Mouse (Mus musculus) liver, embryonic 11.5 days (tissue): ENCODE data around the gene Paqr6. TPM values are rescaled to one million over a fixed set of nuclear protein-coding genes. Genes with fewer than 3 reads are reported as not detected.

ENCODE experiments used
- ATAC-seq: fragments of 200-750 bp; cut with Nextera tagmentation; replicated peaks from 2 replicates; pipeline ENCODE4 v1.8.0; 2017; ENCODE audit warnings: moderate number of reproducible peaks, mild to moderate bottlenecking, moderate TSS enrichment, moderate library complexity; ENCODE audit not compliant: low FRiP score
- DNase-seq: peaks from one replicate; pipeline ENCODE4 v3.0.0-alpha.2; 2017; ENCODE audit warnings: low spot score
- H3K27ac ChIP-seq: fragments of 300-500 bp; sonication (generic); 2 replicates; pipeline ENCODE4 v1.5.1; 2014; ENCODE audit warnings: mild to moderate bottlenecking, low read depth, low read length, control low read depth
- H3K27me3 ChIP-seq: fragments of 300-500 bp; sonication (generic); replicated peaks from 2 replicates; pipeline ENCODE4 v1.6.1; 2014; ENCODE audit warnings: low read length, mixed read lengths; ENCODE audit not compliant: control insufficient read depth, insufficient read depth
- H3K36me3 ChIP-seq: fragments of 300-500 bp; sonication (generic); 2 replicates; pipeline ENCODE4 v1.6.1; 2014; ENCODE audit warnings: mild to moderate bottlenecking, low read length, moderate library complexity, mixed read lengths; ENCODE audit not compliant: control insufficient read depth, insufficient read depth
- H3K4me1 ChIP-seq: fragments of 300-500 bp; sonication (generic); replicated peaks from 2 replicates; pipeline ENCODE4 v1.6.1; 2014; ENCODE audit warnings: low read length, mixed read lengths; ENCODE audit not compliant: control insufficient read depth, insufficient read depth
- H3K4me2 ChIP-seq: fragments of 300-500 bp; sonication (generic); 2 replicates; pipeline ENCODE4 v1.6.1; 2014; ENCODE audit warnings: mild to moderate bottlenecking, control low read depth, moderate library complexity
- H3K4me3 ChIP-seq: fragments of 300-500 bp; sonication (generic); 2 replicates; pipeline ENCODE4 v1.5.1; 2014; ENCODE audit warnings: low read depth, low read length, control low read depth
- H3K9ac ChIP-seq: fragments of 300-500 bp; sonication (generic); 2 replicates; pipeline ENCODE4 v1.6.1; 2014; ENCODE audit warnings: low read depth, low read length, control low read depth
- H3K9me3 ChIP-seq: fragments of 300-500 bp; sonication (generic); 2 replicates; pipeline ENCODE4 v1.6.1; 2016; ENCODE audit warnings: low read length, inconsistent platforms, mixed read lengths; ENCODE audit not compliant: control insufficient read depth
- WGBS: fragments of 180-500 bp; shearing (Covaris S2); extraction: QIAGEN DNeasy Blood & Tissue Kit; methylation state at CpG from one replicate; pipeline ENCODE4 v1.1.7; 2014; 5-methylcytosine and 5-hydroxymethylcytosine counted together
- polyA plus RNA-seq: library from polyadenylated mRNA; unstranded; fragments of >200 nt; fragmentation: Nextera tagmentation; extraction: Ambion mirVana; gene quantifications from 2 replicates; pipeline ENCODE4 v1.2.1, GENCODE M21; 2014

Gene Paqr6
- polyA plus RNA-seq, result 5.6 and 7.0 TPM in 2 replicates

- H3K36me3 ChIP-seq, result peaks cover 25% of the 10 kb centered on the region
- 5% methylated on average over 16 of the region's 16 CpGs for WGBS
- H3K4me3 ChIP-seq, result peak within 1 kb of the TSS; percentile 35
- peak; percentile 62 for DNase-seq
- peak within 1 kb of the TSS; percentile 60 for H3K4me2 ChIP-seq
- H3K4me1 ChIP-seq, result peaks cover 36% of the 10 kb centered on the region
- peak within 1 kb of the TSS; percentile 78 for H3K27ac ChIP-seq
- peak within 1 kb of the TSS; percentile 56 for H3K9ac ChIP-seq
- H3K9me3 ChIP-seq, result no peaks in the 10 kb centered on the region
- peak; percentile 55; the same call in 1 of the 2 replicates for ATAC-seq
- H3K27me3 ChIP-seq, result peaks cover 21% of the 10 kb centered on the region
Observed at GRCm38 (mm10) chr3:88364337-88364736, at the start of gene Paqr6. Gene Paqr6 (plus strand): TSS chr3:88364584.

DNA sequence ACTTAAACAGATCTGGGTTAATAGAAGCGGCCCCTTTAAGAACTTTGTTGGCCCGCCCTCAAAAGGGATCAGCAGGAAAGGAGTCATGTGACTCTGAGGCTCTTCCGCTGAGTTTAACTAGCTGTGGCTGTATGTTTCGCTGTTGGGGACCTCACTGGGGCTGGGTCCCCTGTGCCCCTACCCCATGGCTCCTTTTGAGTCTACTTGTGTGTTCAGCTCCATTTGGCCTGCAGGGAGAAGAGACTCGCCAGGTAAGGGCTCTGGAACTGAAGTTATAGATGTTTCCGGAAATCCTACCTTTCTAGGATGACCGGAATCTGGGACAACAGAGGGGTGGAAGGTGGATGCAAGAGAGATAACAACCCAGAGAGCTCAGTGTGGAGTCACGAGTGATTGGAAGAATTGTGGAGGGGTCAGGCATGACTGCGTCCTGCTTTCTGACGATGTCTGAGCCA, 39.4 kb upstream of the Paqr6 start, which contains the start of gene Glmp:
Gene Glmp (plus strand): TSS at position 73 of the 455 bp plus-strand sequence.
- H3K9me3 ChIP-seq, result no peaks in the 10 kb centered on the region
- peak; percentile 83 for ATAC-seq
- H3K4me1 ChIP-seq, result peaks cover 7% of the 10 kb centered on the region
- WGBS, result 3% methylated on average over 10 of the region's 10 CpGs
- H3K27me3 ChIP-seq, result no peaks in the 10 kb centered on the region
- H3K36me3 ChIP-seq, result peaks cover 28% of the 10 kb centered on the region
- DNase-seq, result peak; percentile 62
- H3K4me2 ChIP-seq, result peak within 1 kb of the TSS; percentile 86
- H3K27ac ChIP-seq, result peak within 1 kb of the TSS; percentile 2; the same call in 1 of the 2 replicates
- peak within 1 kb of the TSS; percentile 69 for H3K4me3 ChIP-seq
- peak within 1 kb of the TSS; percentile 61 for H3K9ac ChIP-seq

DNA sequence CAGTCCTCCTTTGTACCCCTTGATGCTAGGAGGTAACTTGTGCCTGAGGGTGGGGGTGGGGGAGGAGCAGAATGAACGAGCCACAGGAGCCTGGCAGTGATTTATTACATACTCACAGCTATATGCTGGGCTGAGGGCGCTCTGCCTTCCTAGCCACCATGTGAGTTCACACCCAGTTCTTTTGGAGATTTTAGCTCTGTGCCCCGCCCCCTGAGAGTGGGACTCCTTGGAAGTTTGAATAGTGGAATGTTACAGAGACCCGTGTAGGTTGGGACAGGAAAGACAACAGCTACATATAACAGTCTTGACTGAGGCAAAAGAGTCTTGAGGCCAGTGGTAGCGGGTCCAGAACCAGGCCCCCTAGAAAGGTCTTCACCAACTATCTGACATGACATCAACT, 35.4 kb upstream of the Paqr6 start:
- H3K27ac ChIP-seq, result no peak overlapping the region
- no peak overlapping the region for H3K4me2 ChIP-seq
- H3K4me3 ChIP-seq, result no peak overlapping the region
- H3K9me3 ChIP-seq, result no peaks in the 10 kb centered on the region
- H3K27me3 ChIP-seq, result no peaks in the 10 kb centered on the region
- ATAC-seq (no peak), DNase-seq (no peak)
- H3K4me1 ChIP-seq, result peaks cover 10% of the 10 kb centered on the region
- 75% methylated on average over 5 of the region's 5 CpGs for WGBS
- H3K9ac ChIP-seq, result no peak overlapping the region
- peaks cover 3% of the 10 kb centered on the region; the same call in 1 of the 2 replicates for H3K36me3 ChIP-seq

DNA sequence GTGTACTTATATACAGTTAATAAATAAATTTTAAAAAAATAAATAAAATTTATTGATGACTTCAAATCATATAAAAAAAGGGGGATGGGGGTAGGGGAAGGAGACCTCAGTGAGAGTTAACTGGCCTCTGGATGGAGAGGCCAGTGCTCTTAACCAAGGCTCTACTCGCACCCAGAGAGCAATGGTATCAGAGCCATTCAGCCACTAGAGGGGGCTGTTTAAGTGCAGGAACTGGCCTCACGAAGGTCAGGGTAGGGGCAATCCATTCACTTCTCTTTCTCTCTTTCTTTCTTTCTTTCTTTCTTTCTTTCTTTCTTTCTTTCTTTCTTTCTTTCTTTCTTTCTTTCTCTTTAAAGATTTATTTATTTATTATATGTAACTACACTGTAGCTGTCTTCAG, 33.1 kb upstream of the Paqr6 start:
- ATAC-seq (no peak), DNase-seq (no peak)
- no peak overlapping the region for H3K4me3 ChIP-seq
- no peak overlapping the region for H3K27ac ChIP-seq
- peaks cover 5% of the 10 kb centered on the region for H3K36me3 ChIP-seq
- 14% methylated on average over 2 of the region's 2 CpGs for WGBS
- H3K9ac ChIP-seq, result no peak overlapping the region
- H3K9me3 ChIP-seq, result no peaks in the 10 kb centered on the region
- peaks cover 14% of the 10 kb centered on the region for H3K4me1 ChIP-seq
- no peaks in the 10 kb centered on the region for H3K27me3 ChIP-seq
- H3K4me2 ChIP-seq, result no peak overlapping the region

DNA sequence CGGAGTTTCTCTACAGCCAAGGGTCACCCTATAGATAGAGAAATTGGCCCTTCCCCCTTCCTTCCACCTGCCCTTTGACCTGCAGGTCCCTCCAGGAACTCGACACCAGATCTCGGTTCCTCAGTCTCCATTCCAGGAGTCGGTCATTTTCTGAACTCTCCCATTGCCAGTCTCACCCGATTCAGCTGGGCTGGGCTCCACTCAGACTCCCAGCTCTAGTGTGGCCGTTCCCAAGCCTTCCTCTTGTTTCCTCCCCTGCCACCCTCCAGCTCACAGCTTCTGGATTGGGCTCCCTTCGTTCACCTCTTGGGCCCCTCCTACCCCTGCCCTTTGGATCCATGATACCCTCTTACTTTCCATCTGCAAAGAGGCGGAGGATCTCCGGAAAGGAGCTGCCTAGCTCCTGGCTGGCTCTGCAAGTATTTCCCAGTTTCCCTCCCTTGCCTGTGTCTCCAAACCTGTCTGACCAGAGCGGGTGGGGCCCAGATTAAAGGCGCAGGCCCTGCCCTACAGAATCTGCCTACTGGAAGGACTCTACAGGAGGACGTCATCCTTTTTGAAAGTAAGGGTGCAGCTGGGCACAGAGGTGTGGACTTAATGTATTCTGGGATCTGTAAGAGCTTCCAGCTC, 30.2 kb upstream of the Paqr6 start:
- peaks cover 34% of the 10 kb centered on the region for H3K4me1 ChIP-seq
- peak overlapping the region; percentile 83 for H3K4me2 ChIP-seq
- no peaks in the 10 kb centered on the region for H3K9me3 ChIP-seq
- ATAC-seq (0 out of 2 replicates have a peak, but pooled peaks have one; percentile 13), DNase-seq (peak; percentile 43)
- no peak overlapping the region for H3K27ac ChIP-seq
- peak overlapping the region; percentile 86 for H3K4me3 ChIP-seq
- H3K36me3 ChIP-seq, result peaks cover 2% of the 10 kb centered on the region; the same call in 1 of the 2 replicates
- 50% methylated on average over 12 of the region's 12 CpGs for WGBS
- H3K9ac ChIP-seq, result peak overlapping the region; percentile 95; the same call in 1 of the 2 replicates
- H3K27me3 ChIP-seq, result no peaks in the 10 kb centered on the region

DNA sequence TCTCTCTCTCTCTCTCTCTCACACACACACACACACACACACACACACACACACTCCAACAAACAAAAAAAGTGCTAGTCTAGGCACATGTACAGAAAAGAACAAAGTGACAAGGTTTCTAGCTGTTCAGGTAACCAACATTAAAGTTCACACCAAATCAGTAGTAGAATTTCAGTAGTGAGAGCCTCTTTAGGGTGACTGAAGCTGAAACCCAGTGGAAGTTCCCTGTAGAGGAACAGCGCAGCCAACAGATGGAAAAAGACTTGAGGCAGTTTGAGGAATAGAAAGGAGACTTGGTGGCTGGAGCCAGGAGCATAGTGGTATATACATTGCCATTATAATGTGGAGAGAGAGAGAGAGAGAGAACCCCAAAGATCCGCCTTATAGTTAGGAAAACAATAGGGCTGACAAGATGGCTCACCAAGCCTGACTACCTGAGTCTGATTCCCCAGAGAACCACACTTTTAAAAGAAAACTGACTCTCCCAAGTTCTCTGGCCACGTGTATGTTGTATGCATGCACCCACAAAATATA, 29.4 kb upstream of the Paqr6 start:
- Histone ChIP-seq H3K27me3 (no peaks in the 10 kb centered on the region), H3K4me2 (peak overlapping the region; percentile 83), H3K9ac (peak overlapping the region; percentile 95), H3K4me3 (peak overlapping the region; percentile 86), H3K27ac (peak overlapping the region; percentile 97), H3K9me3 (no peaks in the 10 kb centered on the region), H3K4me1 (peaks cover 37% of the 10 kb centered on the region), H3K36me3 (peaks cover 2% of the 10 kb centered on the region; the same call in 1 of the 2 replicates)
- DNase-seq, result no peak
- ATAC-seq, result no peak
- 23% methylated on average over 3 of the region's 3 CpGs for WGBS

DNA sequence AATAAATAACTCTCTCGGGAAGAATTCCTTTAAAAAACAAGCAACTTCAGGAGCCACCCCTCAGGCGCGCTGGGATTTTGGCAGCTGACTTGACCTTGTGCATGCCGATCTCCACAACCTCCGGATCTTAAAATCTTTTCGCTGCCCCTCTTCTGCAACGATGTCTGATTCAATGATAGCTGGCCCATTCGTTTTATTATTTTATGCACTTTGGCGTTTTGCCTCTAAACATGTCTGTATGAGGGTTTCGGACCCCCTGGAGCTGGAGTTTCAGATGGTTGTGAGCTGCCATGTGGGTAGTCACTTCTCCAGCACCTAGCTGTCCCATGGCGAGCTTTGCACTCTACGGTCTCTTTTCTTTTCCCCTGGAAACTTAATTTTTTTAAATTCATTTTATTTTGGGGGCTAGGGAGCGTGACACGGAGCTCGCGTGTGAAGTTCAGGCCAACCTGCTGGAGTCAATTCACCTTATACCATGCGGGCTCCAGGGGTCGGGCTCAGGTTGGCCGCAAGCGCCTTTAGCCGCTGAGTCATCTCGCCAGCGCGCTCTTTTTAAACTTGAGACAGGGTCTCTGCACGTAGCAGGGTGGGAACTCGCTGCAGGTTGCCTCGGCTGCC, 28.8 kb upstream of the Paqr6 start:
- H3K9ac ChIP-seq, result peak overlapping the region; percentile 95

DNA sequence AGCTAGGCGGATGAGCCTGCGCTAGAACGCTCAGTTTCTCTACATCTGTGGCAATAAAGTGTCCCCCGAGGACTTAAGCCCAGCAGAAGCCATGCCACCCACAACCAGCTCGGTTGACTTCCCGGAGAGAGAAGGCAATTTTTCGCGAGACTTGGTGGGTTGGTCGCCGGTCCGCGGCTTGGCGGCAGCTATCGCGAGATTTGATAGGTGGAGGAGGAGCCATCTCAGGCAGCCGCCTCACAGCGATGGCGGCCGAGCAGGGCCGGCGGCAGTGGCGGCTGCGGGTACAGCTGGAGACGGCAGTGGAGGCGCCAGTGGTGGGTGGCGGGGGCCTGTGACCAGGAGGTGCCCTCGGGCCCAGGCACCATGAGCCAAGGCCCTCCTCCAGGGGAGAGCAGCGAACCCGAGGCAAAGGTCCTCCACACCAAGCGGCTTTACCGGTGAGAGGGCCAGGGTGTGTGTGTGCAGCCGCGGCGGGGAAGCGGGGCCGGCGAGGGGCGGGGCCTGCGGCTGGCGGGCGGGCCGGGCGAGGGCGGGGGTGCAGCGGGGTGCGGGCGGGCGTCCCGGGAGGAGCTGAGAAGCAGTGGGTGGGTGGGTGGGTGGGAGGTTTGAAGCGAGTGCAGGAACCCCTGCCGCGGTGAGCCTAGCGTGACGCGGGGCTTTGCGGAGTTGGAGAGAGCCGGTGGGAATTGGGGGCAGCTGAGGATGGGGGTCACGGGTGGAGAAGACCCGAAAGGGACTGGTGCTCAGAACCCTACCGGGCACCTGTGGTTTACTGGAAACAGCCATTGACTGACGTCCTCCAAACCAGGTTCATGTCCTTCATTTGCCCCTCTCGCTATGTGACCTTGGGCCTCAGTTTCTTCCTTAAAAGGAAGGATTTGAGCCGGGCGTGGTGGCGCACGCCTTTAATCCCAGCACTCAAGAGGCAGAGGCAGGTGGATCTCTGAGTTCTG, 28.0 kb upstream of the Paqr6 start, which contains the start of the genes Tmem79 and Smg5:
Gene Tmem79 (minus strand): TSS at position 91 of the 956 bp plus-strand sequence.
Gene Smg5 (plus strand): TSS at position 203 of the 956 bp plus-strand sequence.
- peaks cover 44% of the 10 kb centered on the region for H3K4me1 ChIP-seq
- peak; percentile 87 for ATAC-seq

More for the DNA sequence above, 28.8 kb upstream of the Paqr6 start:
- ATAC-seq (peak; percentile 32; the same call in 1 of the 2 replicates), DNase-seq (no peak)
- 1% methylated on average over 27 of the region's 27 CpGs for WGBS
- H3K9me3 ChIP-seq, result no peaks in the 10 kb centered on the region
- H3K4me2 ChIP-seq, result peak overlapping the region; percentile 83
- H3K36me3 ChIP-seq, result peaks cover 2% of the 10 kb centered on the region; the same call in 1 of the 2 replicates
- peak overlapping the region; percentile 86 for H3K4me3 ChIP-seq
- H3K27me3 ChIP-seq, result no peaks in the 10 kb centered on the region
- peaks cover 37% of the 10 kb centered on the region for H3K4me1 ChIP-seq
- H3K27ac ChIP-seq, result peak overlapping the region; percentile 97

More for the DNA sequence above, 28.0 kb upstream of the Paqr6 start, which contains the start of the genes Tmem79 and Smg5:
- Histone ChIP-seq H3K4me3 (peak within 1 kb of the TSS; percentile 86), H3K36me3 (peaks cover 2% of the 10 kb centered on the region; the same call in 1 of the 2 replicates), H3K9me3 (no peaks in the 10 kb centered on the region), H3K27ac (peak within 1 kb of the TSS; percentile 97), H3K9ac (peak within 1 kb of the TSS; percentile 95), H3K27me3 (no peaks in the 10 kb centered on the region), H3K4me2 (peak within 1 kb of the TSS; percentile 83)
- peak; percentile 98 for DNase-seq
- WGBS, result 2% methylated on average over 59 of the region's 66 CpGs
